Mouse (Mus musculus): ENCODE measurements around the gene L3mbtl1.
"Not testable (repeated sequence)": the region's sequence is repeated elsewhere in the genome, so short reads cannot be mapped to it uniquely, and the experiment has no call there.

The L3mbtl1 gene

GRCm38 (mm10) chr2:162943148-162943846 lies at the start of gene L3mbtl1:
Gene L3mbtl1 (plus strand): TSS chr2:162943472.
- DNase-seq (ENCODE audit: low read depth, low spot score): no peak

GRCm38 (mm10) chr2:162899256-162899655 lies 44.0 kb upstream of the L3mbtl1 start:
- not testable (repeated sequence) for DNase-seq (ENCODE audit: low read depth, low spot score)

GRCm38 (mm10) chr2:162899880-162900589 lies 43.2 kb upstream of the L3mbtl1 start:
- DNase-seq (ENCODE audit: low read depth, low spot score): no peak

- DNase-seq (ENCODE audit: low read depth, low spot score): no peak
Observed at GRCm38 (mm10) chr2:162900590-162900916, 42.7 kb upstream of the L3mbtl1 start.

DNA sequence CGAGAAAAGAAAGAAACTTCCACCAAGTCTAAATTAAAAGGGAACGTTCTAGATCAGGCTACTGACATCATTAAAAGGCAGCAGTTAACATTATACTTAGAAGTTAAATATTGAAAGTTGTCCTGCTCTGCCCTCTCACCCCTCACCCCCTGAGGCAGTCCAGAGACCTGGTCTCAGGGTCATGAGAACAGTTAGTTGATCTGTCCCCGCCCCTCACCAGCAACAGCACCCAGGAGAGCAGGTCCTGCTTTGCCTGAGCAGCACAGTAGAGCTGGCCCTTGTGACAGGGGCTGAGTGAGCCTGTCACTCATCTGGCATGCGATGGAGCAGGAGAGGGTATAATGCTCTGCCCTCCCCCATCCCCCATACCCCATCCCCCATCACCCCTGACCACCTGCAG lies 37.4 kb upstream of the L3mbtl1 start:
- no peak for DNase-seq (ENCODE audit: low read depth, low spot score)

DNA sequence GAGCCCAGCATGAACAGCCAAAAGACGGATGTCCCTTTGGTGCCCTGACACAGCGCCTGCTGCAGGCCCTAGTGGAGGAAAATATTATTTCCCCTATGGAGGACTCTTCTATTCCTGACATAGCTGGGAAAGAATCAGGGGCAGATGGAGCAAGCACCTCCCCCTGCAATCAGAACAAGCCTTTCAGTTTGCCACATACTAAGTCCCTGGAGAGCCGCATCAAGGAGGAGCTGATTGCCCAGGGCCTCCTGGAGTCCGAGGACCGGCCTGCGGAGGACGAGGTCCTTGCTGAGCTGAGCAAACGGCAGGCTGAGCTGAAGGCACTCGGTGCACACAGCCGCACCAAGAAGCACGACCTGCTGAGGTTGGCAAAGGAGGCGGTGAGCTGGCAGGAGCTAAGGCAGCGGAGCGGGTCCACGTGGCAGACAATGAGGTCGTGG lies 35.2 kb upstream of the L3mbtl1 start:
- no peak for DNase-seq (ENCODE audit: low read depth, low spot score)

DNA sequence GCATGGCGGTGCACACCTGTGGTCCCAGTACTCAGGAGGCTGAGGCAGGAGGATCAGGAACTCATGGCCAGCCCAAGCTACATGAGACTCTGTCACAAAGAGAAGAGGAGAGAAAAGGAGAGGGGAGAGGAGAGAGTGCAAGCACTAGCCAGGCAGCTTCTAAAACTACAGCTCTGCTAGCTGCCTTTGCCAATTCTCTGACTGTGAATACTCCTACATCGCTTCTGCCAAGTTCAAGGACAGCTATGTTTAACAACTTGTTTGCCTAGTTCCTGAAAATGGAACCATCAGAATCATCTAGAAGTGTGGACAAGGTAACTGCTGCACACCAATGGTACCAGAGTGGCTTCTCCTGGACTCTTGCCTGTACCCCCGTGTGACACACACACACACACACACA lies 29.2 kb upstream of the L3mbtl1 start:
- no peak for DNase-seq (ENCODE audit: low read depth, low spot score)

DNA sequence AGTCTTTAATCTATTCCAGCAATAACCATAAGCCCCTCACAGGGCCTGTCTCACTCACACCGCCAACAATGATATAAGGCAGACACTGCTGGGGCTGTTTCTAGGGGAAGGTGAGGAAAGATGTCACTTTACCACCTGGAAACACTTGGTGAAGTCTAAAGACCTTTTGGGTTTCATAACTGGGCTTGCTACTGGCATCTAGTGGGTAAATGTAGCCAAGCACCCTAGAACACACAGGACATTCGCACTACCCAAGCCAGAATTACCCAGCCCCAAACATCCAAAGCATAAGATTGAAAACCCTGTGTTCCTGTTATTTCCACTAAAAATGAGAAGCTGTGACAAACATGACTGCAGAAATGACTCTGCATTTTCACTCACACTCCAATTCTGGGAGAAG lies 28.8 kb upstream of the L3mbtl1 start:
- no peak for DNase-seq (ENCODE audit: low read depth, low spot score)

DNA sequence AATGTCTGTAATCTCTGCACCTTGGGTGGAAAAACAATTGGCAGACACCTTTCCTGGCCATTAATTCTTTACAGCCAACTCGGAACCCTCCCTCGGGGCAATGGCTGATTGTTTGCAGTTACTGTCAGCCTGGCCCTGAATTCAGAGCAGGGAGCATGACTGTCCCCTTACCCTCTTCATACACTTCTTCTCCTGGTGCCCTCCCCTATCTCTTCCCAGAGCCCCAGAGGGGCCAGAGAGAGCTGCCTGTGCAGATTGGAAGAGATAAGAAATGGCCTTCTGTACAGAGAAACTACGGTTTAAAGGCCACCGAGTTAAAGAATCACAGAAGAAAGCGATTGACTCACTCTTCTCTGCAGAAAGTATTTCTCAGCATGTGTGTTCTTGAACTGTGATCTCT lies 23.3 kb upstream of the L3mbtl1 start:
- no peak for DNase-seq (ENCODE audit: low read depth, low spot score)

DNA sequence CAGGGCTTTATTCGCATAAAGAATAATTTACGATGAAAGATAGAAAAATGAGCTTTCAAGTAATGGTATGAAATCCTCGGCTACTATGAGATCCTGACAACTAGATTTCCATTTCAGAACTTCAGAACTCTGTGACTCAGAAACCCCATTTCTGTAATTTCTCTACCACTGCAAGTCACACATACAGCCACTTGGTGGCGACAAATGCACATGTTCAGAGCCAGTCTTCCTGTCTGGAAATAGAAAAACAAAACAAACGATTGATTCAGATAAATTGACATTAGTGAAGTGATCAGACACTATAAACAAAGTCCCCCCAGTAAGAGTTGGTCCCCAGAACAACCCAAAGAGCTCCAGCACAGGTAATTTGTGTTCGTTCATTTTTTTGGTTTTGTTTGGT lies 21.1 kb upstream of the L3mbtl1 start:
- DNase-seq (ENCODE audit: low read depth, low spot score): peak; percentile 43

DNA sequence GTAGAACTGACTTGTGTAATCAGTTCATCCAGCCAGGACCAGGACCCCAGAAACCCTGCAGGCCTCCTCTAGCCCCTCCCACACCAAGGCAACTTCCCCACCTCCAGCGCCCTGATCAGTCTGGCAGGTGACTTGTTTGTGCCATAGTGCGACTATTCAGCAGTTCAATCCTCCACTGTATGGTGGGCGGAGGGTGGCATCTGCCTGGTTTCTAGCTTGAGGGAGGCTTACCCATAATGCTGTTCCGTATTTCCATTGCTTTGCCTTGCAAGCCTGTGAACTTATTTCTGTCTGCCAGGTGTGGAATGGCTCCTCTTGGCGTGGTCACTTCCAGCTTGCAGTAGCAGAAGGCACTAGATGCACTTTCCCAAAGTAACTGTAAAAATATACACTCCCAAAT lies 20.4 kb upstream of the L3mbtl1 start:
- no peak for DNase-seq (ENCODE audit: low read depth, low spot score)

GRCm38 (mm10) chr2:162924126-162924525 lies 19.1 kb upstream of the L3mbtl1 start:
- DNase-seq (ENCODE audit: low read depth, low spot score): no peak

DNA sequence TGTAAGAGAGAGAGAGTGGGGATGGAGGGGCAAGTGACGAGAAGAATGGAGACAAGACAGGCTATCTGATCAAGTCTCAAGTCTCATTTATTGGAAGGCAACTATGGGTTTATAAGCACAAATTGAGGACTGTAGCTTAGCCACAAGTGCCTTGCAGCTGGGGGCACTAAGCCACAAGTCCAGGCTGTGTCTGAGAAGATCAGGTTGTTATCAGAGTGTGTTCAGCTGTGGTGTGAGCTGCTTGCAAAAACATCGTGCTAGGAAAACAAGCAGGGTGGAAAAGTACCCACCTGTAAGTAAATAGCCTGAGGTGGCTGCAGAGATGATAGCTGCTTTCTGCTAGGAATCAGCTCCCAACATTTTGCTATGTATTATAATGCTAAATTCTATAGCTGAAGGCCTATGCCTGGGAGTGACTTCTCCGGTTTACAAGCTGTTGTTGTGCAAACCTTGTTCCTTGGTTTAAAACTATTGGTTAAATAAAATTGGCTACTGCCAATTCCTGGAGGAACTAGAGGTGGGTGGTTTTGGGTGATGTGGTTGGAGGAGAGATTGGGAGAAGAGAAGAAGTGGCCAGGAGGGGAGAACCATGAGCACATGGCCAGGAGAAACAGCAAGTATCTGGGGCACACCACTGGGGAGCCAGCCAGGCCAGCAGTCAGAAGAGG lies 15.2 kb upstream of the L3mbtl1 start:
- DNase-seq (ENCODE audit: low read depth, low spot score): no peak

DNA sequence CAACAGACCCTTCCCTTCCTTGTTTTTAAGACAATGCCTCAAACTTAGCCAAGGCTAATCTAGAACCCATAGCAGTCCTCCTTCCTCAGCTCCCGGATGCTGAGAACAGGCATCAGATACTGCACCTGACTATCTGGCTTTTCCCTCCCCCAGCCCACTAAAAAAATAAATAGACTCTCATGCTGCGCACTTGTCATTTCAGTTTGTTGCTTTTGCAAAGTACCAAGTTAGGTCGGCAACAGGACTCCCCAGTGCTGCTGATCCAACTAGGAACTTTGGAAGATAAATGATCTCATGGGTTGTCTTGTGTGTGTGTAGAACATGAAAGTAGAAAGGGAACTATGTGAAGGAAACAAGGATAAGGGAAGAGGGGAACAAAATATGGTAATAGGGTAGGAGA lies 13.6 kb upstream of the L3mbtl1 start:
- no peak for DNase-seq (ENCODE audit: low read depth, low spot score)

- DNase-seq (ENCODE audit: low read depth, low spot score): no peak
Observed at GRCm38 (mm10) chr2:162930516-162931122, 12.7 kb upstream of the L3mbtl1 start.

- DNase-seq (ENCODE audit: low read depth, low spot score): peak; percentile 89
Observed at GRCm38 (mm10) chr2:162931123-162931673, 12.1 kb upstream of the L3mbtl1 start, which contains the start of gene Srsf6. Gene Srsf6 (plus strand): TSS chr2:162931528.

DNA sequence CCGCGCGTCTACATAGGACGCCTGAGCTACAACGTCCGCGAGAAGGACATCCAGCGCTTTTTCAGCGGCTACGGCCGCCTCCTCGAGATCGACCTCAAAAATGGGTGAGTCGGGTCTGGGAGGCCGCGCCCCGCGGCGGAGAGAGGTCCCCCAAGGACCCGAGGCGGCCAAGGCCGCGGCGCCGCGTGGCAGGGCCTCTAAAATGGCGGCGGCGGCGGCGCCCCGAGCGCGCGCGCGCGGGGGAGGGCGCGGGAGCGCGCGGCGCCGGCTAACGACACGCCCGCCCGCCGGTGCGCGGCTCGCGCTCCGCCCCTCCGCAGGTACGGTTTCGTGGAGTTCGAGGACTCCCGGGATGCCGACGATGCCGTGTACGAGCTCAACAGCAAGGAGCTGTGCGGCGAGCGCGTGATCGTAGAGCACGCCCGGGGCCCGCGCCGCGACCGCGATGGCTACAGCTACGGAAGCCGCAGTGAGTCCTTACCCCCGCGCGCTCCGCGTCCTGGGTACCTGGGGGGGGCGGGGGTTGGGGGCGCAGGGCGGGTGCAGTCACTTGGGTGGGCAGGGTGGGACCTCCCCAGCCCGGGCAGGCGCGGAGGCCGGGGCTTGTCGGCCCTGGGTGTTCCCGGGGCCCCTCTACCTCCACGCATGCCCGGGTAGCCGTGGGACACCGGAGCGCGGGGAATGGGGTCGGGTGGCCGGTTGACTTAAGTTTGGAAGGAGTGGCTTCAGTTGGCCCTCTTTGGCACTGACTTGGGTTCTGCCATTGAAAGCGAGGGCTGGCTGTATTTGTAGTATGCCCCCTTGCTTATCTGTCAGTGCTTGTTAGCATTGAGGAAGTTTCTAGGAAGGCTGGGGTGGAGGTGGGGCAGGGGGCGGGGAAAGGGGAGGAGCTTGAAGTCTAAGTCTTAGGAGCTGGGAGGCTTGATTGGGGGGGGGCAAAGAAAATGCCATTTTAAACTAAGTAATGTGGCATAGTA lies 11.3 kb upstream of the L3mbtl1 start:
- peak; percentile 46 for DNase-seq (ENCODE audit: low read depth, low spot score)

GRCm38 (mm10) chr2:162932706-162933105 lies 10.6 kb upstream of the L3mbtl1 start:
- no peak for DNase-seq (ENCODE audit: low read depth, low spot score)

GRCm38 (mm10) chr2:162934421-162934820 lies 8.9 kb upstream of the L3mbtl1 start:
- DNase-seq (ENCODE audit: low read depth, low spot score): no peak

DNA sequence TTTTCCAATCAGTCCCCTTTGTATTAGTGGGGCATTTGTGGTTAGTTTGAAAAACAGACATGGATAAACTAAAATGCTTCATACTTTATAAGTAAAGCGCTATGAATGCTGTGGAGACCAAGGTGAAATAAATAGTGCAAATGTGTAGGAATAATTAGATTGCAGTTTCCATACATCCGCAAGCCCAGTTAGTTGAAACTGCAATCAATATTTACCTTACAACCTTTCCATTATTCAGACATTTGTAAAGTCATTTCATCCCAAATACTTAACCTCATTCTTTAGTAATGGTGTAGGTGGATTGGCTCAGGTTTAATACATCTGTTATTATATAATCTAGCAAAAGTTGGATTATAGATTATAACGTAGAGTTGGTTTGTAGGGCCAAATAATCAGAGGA lies 7.6 kb upstream of the L3mbtl1 start:
- no peak for DNase-seq (ENCODE audit: low read depth, low spot score)

GRCm38 (mm10) chr2:162939562-162939961 lies 3.7 kb upstream of the L3mbtl1 start:
- DNase-seq (ENCODE audit: low read depth, low spot score): no peak
